Mouse (Mus musculus) Patski (cell line): Measurements from ENCODE around the gene Vmn2r14. TPM values are rescaled to one million over a fixed set of nuclear protein-coding genes. Genes with fewer than 3 reads are reported as not detected.
"Not testable (repeated sequence)": the region's sequence is repeated elsewhere in the genome, so short reads cannot be mapped to it uniquely, and the experiment has no call there.

ENCODE experiments used
- ATAC-seq: fragments of 100-300 bp; one replicate; pipeline ENCODE4 v1.8.0; 2021
- CTCF ChIA-PET: fragments of 350-600 bp; sonication (Branson Sonifier 250); formaldehyde crosslinking; loops from one replicate; lab custom pipeline; 2022; ENCODE audit warnings: inconsistent platforms; lab: Charles Lee
- POLR2A ChIA-PET: fragments of 350-600 bp; sonication (Branson Sonifier 250); formaldehyde crosslinking; loops from one replicate; lab custom pipeline; 2022; ENCODE audit warnings: antibody characterized with exemption, inconsistent platforms; lab: Charles Lee
- DNase-seq: peaks from one replicate; pipeline ENCODE4 v3.0.0-alpha.2; 2011; ENCODE audit warnings: low read depth, low spot score
- H3K27me3 ChIP-seq: fragments of 371-371 bp; one replicate; pipeline ENCODE4 v1.5.1; 2021
- CTCF ChIP-seq: fragments of 100-300 bp; IDR thresholded peaks from one replicate; pipeline ENCODE4 v1.5.1; 2021
- in situ Hi-C: fragments of 300-500 bp; cut with MboI; formaldehyde crosslinking; loops from 3 replicates; pipeline ENCODE4 v1.11.1; 2018; ENCODE audit warnings: low pct_unique_long_range_greater_than_20kb, mixed read lengths
- polyA plus RNA-seq: library from polyadenylated mRNA; unstranded; gene quantifications from one replicate; pipeline ENCODE4 v1.2.3, GENCODE M21; 2021

Vmn2r14 gene
- not detected for polyA plus RNA-seq

GRCm38 (mm10) chr5:109224608-109225007 is at the start of gene Vmn2r14:
Gene Vmn2r14 (minus strand): TSS chr5:109224708.
- POLR2A ChIA-PET: no interaction called here
- no peaks in the 10 kb centered on the region for H3K27me3 ChIP-seq
- DNase-seq: no peak
- CTCF ChIA-PET: no interaction called here
- no peak for TF ChIP-seq CTCF
- in situ Hi-C loops: no loop called here
- ATAC-seq: no peak

- POLR2A ChIA-PET, in situ Hi-C loops, CTCF ChIA-PET, H3K27me3 ChIP-seq, ATAC-seq, DNase-seq: not testable (repeated sequence)
Measured at GRCm38 (mm10) chr5:109192099-109192498, 32.4 kb downstream of the Vmn2r14 start, which contains the start of gene Vmn2r13. Gene Vmn2r13 (minus strand): TSS chr5:109192199.

- TF ChIP-seq CTCF: peak; percentile 7
- POLR2A ChIA-PET, DNase-seq, ATAC-seq, CTCF ChIA-PET, H3K27me3 ChIP-seq: not testable (repeated sequence)
- in situ Hi-C loops: loop anchor here (25.0 kb wide), 1 partner anchor 420 kb away; no protein-coding TSS in a partner anchor
Measured at GRCm38 (mm10) chr5:109166851-109167250, 57.7 kb downstream of the Vmn2r14 start.

Other genes starting within 250 kb of the Vmn2r14 start
- not detected for gene Vmn2r10, start 218.2 kb downstream of the Vmn2r14 start, polyA plus RNA-seq
- 0.01 TPM for gene Vmn2r11, start 165.1 kb downstream of the Vmn2r14 start, polyA plus RNA-seq
- not detected for gene Vmn2r12, start 126.8 kb downstream of the Vmn2r14 start, polyA plus RNA-seq
- gene Vmn2r13, start 32.5 kb downstream of the Vmn2r14 start, polyA plus RNA-seq: 0.01 TPM
- not detected for gene Vmn2r15, start 72.9 kb upstream of the Vmn2r14 start, polyA plus RNA-seq
- not detected for gene Vmn2r16, start 105.5 kb upstream of the Vmn2r14 start, polyA plus RNA-seq
- gene Vmn2r17, start 195.0 kb upstream of the Vmn2r14 start, polyA plus RNA-seq: not detected